Mouse (Mus musculus): Measurements from ENCODE around the gene Gm45717. TPM values are rescaled to one million over a fixed set of nuclear protein-coding genes. Genes with fewer than 3 reads are reported as not detected.

Gm45717 gene
- polyA plus RNA-seq, 1 experiment from 2014 or later: 0.31 TPM

GRCm38 (mm10) chr7:140960026-140960425, 4.3 kb upstream of the Gm45717 start:
- Histone ChIP-seq H3K4me3 (ENCODE audit: low read depth, low read length) (no peak overlapping the region), H3K36me3 (ENCODE audit: insufficient read depth, low read length) (no peaks in the 10 kb centered on the region), H3K27ac (ENCODE audit: low read length) (no peak overlapping the region), H3K9me3 (ENCODE audit: low read length) (no peaks in the 10 kb centered on the region), H3K4me2 (replicated peaks; ENCODE audit: low read depth, low read length) (no peak overlapping the region), H3K27me3 (replicated peaks; ENCODE audit: insufficient read depth, low read length) (no peaks in the 10 kb centered on the region), H3K4me1 (ENCODE audit: insufficient read depth, low read depth, low read length) (no peaks in the 10 kb centered on the region), H3K9ac (replicated peaks; ENCODE audit: low read depth) (no peak overlapping the region)
- WGBS: 80% methylated on average over 5 of the region's 5 CpGs
- ATAC-seq: no peak
- no peak for DNase-seq (ENCODE audit: low spot score)
- TF ChIP-seq EP300 (IDR thresholded peaks at IDR 0.05): no peak
- no peak for TF ChIP-seq CTCF (IDR thresholded peaks at IDR 0.05)

DNA sequence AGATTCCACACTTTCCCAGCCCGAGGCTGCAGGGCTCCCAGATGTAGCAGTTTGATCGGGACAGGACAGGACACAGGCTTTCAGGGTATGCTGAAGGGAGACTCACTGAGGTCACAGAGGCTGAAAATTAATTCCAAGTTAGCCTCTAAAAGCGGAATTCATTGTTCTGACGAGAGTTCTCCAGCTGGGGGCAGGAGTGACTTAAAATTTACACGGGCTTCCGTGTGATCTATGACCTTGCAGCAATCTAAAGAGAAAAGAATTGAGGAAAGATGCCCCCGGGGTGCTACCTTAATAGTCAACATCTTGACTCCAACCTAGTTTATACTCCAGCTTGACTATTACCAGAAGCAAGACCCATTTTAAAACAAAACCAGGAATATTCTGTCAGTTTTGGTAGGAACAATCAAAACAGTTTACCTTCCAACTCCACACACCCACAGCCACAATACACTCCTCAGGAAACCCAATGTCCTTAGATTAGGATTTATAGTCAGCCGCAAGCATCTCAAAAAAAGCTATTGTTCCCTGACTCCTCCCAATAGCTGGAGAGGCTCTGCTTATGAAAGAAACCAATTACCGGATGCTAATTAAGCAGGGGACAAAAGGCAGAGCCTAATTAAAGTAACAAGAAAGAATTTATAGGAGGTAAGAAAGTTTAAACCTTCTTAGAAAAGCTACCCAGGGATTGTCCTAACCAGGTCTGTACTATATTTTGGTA, 3.6 kb upstream of the Gm45717 start:
- WGBS: 17% methylated on average over 9 of the region's 9 CpGs
- Histone ChIP-seq H3K4me2 (replicated peaks; ENCODE audit: low read depth, low read length) (no peak overlapping the region), H3K27ac (ENCODE audit: low read length) (peak overlapping the region; percentile 54), H3K9me3 (ENCODE audit: low read length) (no peaks in the 10 kb centered on the region), H3K4me1 (ENCODE audit: insufficient read depth, low read depth, low read length) (no peaks in the 10 kb centered on the region), H3K27me3 (replicated peaks; ENCODE audit: insufficient read depth, low read length) (no peaks in the 10 kb centered on the region), H3K36me3 (ENCODE audit: insufficient read depth, low read length) (no peaks in the 10 kb centered on the region), H3K9ac (replicated peaks; ENCODE audit: low read depth) (no peak overlapping the region), H3K4me3 (ENCODE audit: low read depth, low read length) (no peak overlapping the region)
- peak; percentile 67 for TF ChIP-seq CTCF (IDR thresholded peaks at IDR 0.05)
- no peak for TF ChIP-seq EP300 (IDR thresholded peaks at IDR 0.05)
- peak; percentile 76 for DNase-seq (ENCODE audit: low spot score)
- ATAC-seq: no peak

DNA sequence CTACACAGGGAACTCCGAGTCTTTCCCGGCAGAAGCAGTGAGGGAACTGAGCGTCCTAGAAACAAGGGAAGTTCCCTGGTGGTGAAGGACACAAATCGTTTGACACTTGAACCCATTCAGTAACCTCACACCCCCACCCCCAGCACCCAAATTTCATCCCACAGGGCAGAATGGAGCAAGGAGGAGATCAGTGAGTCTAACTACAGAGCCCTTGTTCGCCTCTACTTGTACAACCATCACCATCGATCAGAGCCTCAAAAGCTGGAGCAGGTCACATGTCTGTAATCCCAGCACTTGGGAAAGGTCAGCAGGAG, 776 bp upstream of the Gm45717 start:
- H3K9me3 ChIP-seq (ENCODE audit: low read length): no peaks in the 10 kb centered on the region
- no peaks in the 10 kb centered on the region for H3K36me3 ChIP-seq (ENCODE audit: insufficient read depth, low read length)
- no peaks in the 10 kb centered on the region for H3K27me3 ChIP-seq (replicated peaks; ENCODE audit: insufficient read depth, low read length)
- DNase-seq (ENCODE audit: low spot score): no peak
- H3K27ac ChIP-seq (ENCODE audit: low read length): peak overlapping the region; percentile 83
- ATAC-seq: no peak
- no peak overlapping the region; the same call in 1 of the 2 replicates for H3K4me2 ChIP-seq (replicated peaks; ENCODE audit: low read depth, low read length)
- 30% methylated on average over 6 of the region's 6 CpGs for WGBS
- peaks cover 3% of the 10 kb centered on the region; the same call in 1 of the 2 replicates for H3K4me1 ChIP-seq (ENCODE audit: insufficient read depth, low read depth, low read length)
- no peak overlapping the region for H3K4me3 ChIP-seq (ENCODE audit: low read depth, low read length)
- H3K9ac ChIP-seq (replicated peaks; ENCODE audit: low read depth): no peak overlapping the region
- peak; percentile 29; the same call in 1 of the 2 replicates for TF ChIP-seq CTCF (IDR thresholded peaks at IDR 0.05)
- peak; percentile 93; the same call in 1 of the 2 replicates for TF ChIP-seq EP300 (IDR thresholded peaks at IDR 0.05)

DNA sequence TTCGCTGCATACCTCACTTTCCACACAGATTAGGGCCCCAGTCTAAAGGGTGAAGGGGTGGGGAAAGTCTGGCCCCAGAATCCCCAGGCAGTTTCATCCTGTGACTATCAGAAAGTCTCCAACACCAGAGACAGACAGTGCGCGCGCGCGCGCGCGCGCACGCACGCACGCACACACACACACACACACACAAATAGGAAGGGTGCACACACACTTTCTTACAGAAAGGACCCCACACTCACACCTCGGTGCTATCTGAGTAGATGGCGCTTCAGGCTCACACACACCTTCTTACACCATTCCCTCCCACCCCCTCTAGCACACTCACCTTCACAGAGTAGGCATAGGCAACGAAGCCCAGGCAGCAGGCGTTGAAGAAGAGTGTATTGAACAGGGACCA, 395 bp downstream of the Gm45717 start:
- Histone ChIP-seq H3K9ac (replicated peaks; ENCODE audit: low read depth) (peak overlapping the region; percentile 60), H3K36me3 (ENCODE audit: insufficient read depth, low read length) (no peaks in the 10 kb centered on the region), H3K4me1 (ENCODE audit: insufficient read depth, low read depth, low read length) (peaks cover 14% of the 10 kb centered on the region; the same call in 1 of the 2 replicates), H3K9me3 (ENCODE audit: low read length) (no peaks in the 10 kb centered on the region), H3K4me3 (ENCODE audit: low read depth, low read length) (peak overlapping the region; percentile 62), H3K27ac (ENCODE audit: low read length) (peak overlapping the region; percentile 83), H3K27me3 (replicated peaks; ENCODE audit: insufficient read depth, low read length) (no peaks in the 10 kb centered on the region), H3K4me2 (replicated peaks; ENCODE audit: low read depth, low read length) (peak overlapping the region; percentile 66)
- TF ChIP-seq EP300 (IDR thresholded peaks at IDR 0.05) (no peak), CTCF (IDR thresholded peaks at IDR 0.05) (no peak)
- WGBS: 5% methylated on average over 17 of the region's 17 CpGs
- peak; percentile 33 for DNase-seq (ENCODE audit: low spot score)
- ATAC-seq: no peak; the same call in 1 of the 2 replicates

DNA sequence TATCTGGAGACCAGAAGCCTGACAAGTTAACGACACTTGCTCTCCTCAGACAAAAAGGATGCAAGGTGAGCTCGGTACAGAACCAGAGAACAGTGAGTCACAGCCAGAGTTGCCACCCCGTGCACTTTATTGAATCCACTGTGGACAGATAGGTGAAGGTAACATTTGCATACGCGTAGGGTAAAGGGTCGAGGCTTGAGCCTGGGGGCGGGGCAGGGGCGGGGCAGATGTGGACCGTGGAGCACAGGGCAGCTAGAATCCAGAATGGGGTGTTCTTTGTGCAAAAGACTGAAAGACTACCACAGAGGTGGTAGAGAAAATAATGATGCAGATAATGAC, 1.0 kb downstream of the Gm45717 start:
- DNase-seq (ENCODE audit: low spot score) (peak; percentile 25), ATAC-seq (no peak)
- H3K4me3 ChIP-seq (ENCODE audit: low read depth, low read length): peak overlapping the region; percentile 62
- H3K9me3 ChIP-seq (ENCODE audit: low read length): no peaks in the 10 kb centered on the region
- H3K27me3 ChIP-seq (replicated peaks; ENCODE audit: insufficient read depth, low read length): no peaks in the 10 kb centered on the region
- peaks cover 14% of the 10 kb centered on the region; the same call in 1 of the 2 replicates for H3K4me1 ChIP-seq (ENCODE audit: insufficient read depth, low read depth, low read length)
- WGBS: 4% methylated on average over 9 of the region's 9 CpGs
- peak overlapping the region; percentile 66 for H3K4me2 ChIP-seq (replicated peaks; ENCODE audit: low read depth, low read length)
- H3K36me3 ChIP-seq (ENCODE audit: insufficient read depth, low read length): 0 out of 2 replicates have a peak, but pooled peaks cover 1% of the 10 kb centered on the region
- TF ChIP-seq CTCF (IDR thresholded peaks at IDR 0.05) (no peak), EP300 (IDR thresholded peaks at IDR 0.05) (no peak)
- H3K9ac ChIP-seq (replicated peaks; ENCODE audit: low read depth): peak overlapping the region; percentile 60
- H3K27ac ChIP-seq (ENCODE audit: low read length): peak overlapping the region; percentile 83

DNA sequence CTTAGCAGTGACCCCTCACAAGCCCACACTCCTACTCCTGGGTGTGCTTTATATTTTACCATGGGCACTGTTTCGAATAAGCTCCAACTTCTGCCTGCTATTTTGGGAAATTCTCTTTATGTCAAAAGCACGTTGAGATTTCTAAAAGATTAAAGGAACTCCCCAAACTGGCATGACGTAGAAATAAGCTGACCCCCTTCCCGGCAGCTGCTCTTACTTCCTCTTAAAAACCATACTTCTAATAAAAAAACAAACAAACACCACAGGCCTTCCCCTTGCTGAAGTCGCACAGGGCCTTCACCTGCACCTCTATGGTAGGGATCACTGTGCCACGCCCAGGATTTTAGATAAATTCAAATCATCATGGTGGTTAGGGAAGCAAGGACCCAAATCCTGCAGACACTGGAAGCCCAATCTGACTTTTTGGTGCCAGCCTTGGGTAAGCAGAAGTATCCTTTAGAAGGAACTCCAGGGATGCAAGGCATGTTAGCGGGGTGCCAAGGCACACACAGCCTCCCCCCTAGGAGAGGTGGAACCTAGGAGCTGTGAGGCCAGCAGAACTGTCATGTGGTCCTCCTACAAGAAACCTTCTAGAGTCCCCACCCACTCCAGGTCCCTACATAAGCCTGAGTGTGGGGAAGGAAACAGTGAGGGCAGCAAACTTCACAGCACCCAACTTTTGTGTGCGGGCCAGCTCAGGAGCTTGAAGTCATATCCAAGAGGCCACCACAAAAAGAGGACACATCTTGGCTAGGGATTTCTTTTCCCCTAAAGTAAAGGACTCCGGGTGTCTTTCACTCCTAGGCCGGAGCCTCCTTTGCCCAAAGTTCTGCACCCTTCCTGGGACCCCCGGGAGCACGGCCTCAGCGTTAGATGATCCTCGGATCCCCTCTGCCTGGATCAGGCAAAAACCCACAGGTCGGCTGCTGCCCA, 1.7 kb downstream of the Gm45717 start:
- WGBS: 33% methylated on average over 15 of the region's 15 CpGs
- Histone ChIP-seq H3K4me2 (replicated peaks; ENCODE audit: low read depth, low read length) (peak overlapping the region; percentile 66), H3K9me3 (ENCODE audit: low read length) (no peaks in the 10 kb centered on the region), H3K4me3 (ENCODE audit: low read depth, low read length) (peak overlapping the region; percentile 62), H3K27me3 (replicated peaks; ENCODE audit: insufficient read depth, low read length) (no peaks in the 10 kb centered on the region), H3K36me3 (ENCODE audit: insufficient read depth, low read length) (0 out of 2 replicates have a peak, but pooled peaks cover 7% of the 10 kb centered on the region), H3K9ac (replicated peaks; ENCODE audit: low read depth) (peak overlapping the region; percentile 60), H3K4me1 (ENCODE audit: insufficient read depth, low read depth, low read length) (peaks cover 14% of the 10 kb centered on the region; the same call in 1 of the 2 replicates), H3K27ac (ENCODE audit: low read length) (peak overlapping the region; percentile 62)
- ATAC-seq (no peak), DNase-seq (ENCODE audit: low spot score) (peak; percentile 44)
- no peak for TF ChIP-seq EP300 (IDR thresholded peaks at IDR 0.05)
- TF ChIP-seq CTCF (IDR thresholded peaks at IDR 0.05): no peak

Measured in lung, postnatal 0 days (tissue).